ENCODE assay signal across 16 mouse cellular contexts in the genomic region with DNA sequence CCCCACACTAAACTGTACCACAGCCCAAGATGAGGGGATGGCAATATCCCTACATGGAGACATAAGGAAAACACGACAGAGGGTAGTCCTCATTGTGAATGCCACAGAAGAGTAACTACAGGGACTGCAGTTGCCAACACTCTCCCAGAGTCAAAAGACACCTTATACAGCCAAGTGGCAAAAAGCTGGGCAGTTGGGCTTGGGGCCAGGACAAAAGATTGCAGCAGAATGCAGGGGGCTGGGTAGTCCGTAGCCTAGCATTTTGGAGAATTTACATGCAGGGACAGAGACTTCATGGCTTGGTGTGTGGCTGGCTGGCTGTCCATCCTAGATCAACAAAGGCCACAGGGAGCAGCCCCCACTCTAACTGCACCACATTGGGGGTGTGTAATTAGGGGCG. TPM values are rescaled to one million over a fixed set of nuclear protein-coding genes. Genes with fewer than 3 reads are reported as not detected.
A peak's percentile ranks its signal among the peaks of the same experiment; 100 is the strongest.
DNase-seq lines count a peak whose midpoint lies in the region; ATAC-seq and TF ChIP-seq lines count a peak whose summit lies in the region.
"Had no signal": no experiment of that assay in that cellular context is flagged by ENCODE, and none has a peak within 500 bp of the region (broad histone marks: within the 10 kb centered on the region; RNA-seq: fewer than 3 reads in every experiment).

No protein-coding gene starts in this region.

- ATAC-seq in heart, postnatal 0 days (ENCODE audit: insufficient read depth, low read depth): peak; percentile 34; the same call in 1 of the 2 replicates

- TF ChIP-seq CTCF in heart, postnatal 0 days (IDR thresholded peaks at IDR 0.05; ENCODE audit: low read depth): no peak

- H3K27me3 ChIP-seq in heart, postnatal 0 days (ENCODE audit: control insufficient read depth, insufficient read depth, low read length): no peaks in the 10 kb centered on the region
- H3K27me3 ChIP-seq: hindbrain, embryonic 13.5 days had no signal

- H3K4me1 ChIP-seq in heart, postnatal 0 days (ENCODE audit: control insufficient read depth, insufficient read depth): peaks cover 7% of the 10 kb centered on the region; the same call in 1 of the 2 replicates

- no peak overlapping the region for H3K9ac ChIP-seq in heart, postnatal 0 days (replicated peaks; ENCODE audit: low read depth, low read length)
- H3K9ac ChIP-seq: heart, embryonic 13.5 days; hindbrain, embryonic 13.5 days had no signal

- intact Hi-C loops in heart, postnatal 25 days (cut with DNase I): loop anchor here (2.0 to 10.0 kb wide), 3 partner anchors 52 to 320 kb away; partner anchors contain the start of gene Pik3r5
- intact Hi-C loops in heart, postnatal 14 days (cut with DNase I): loop anchor here (2.0 to 5.0 kb wide), 2 partner anchors 52 to 60 kb away; partner anchors contain the start of gene Pik3r5
- intact Hi-C loops in left cerebral cortex, postnatal 4 days (cut with DNase I): loop anchor here (10.0 kb wide), 2 partner anchors 210 to 320 kb away; partner anchors contain the start of gene Myh10
- intact Hi-C loops in left cerebral cortex, postnatal 14 days (cut with DNase I): loop anchor here (10.0 kb wide), 1 partner anchor 320 kb away; no protein-coding TSS in a partner anchor

- TF ChIP-seq EP300 in heart, postnatal 0 days (IDR thresholded peaks at IDR 0.05; ENCODE audit: low read depth): no peak

- WGBS in heart, postnatal 0 days: 40% methylated on average over 3 of the region's 3 CpGs

- H3K27ac ChIP-seq in heart, postnatal 0 days (ENCODE audit: low read depth): peak overlapping the region; percentile 18; the same call in 1 of the 2 replicates
- H3K27ac ChIP-seq: embryonic facial prominence, embryonic 10.5 days; heart, embryonic 13.5 days; hindbrain, embryonic 13.5 days had no signal

- no peak overlapping the region for H3K4me2 ChIP-seq in heart, postnatal 0 days (ENCODE audit: low read depth, low read length)
- H3K4me2 ChIP-seq: heart, embryonic 13.5 days; hindbrain, embryonic 13.5 days had no signal

- no peaks in the 10 kb centered on the region for H3K9me3 ChIP-seq in heart, postnatal 0 days (replicated peaks; ENCODE audit: control insufficient read depth, low read length)
- H3K9me3 ChIP-seq: embryonic facial prominence, embryonic 10.5 days; hindbrain, embryonic 13.5 days had no signal

- DNase-seq in heart, adult 11 months: peak; percentile 87
- DNase-seq in heart, postnatal 25 days (ENCODE audit: low spot score): no peak
- no peak for DNase-seq in heart, postnatal 0 days (ENCODE audit: low spot score)
- DNase-seq in heart, postnatal 14 days: no peak
- DNase-seq in left cerebral cortex, postnatal 4 days: peak; percentile 44
- DNase-seq in left cerebral cortex, postnatal 14 days (ENCODE audit: low spot score in 2 of 2): no peak
- DNase-seq in adipocyte (ENCODE audit: low spot score): peak; percentile 9
- no peak for DNase-seq in kidney, adult 11 months
- DNase-seq: adrenal gland, adult 8-10 months; adrenal gland, postnatal 36 days; cerebellum, adult 9-10 months; heart, adult 18-20 months; kidney, adult 8-10 months had no signal

- H3K4me3 ChIP-seq in heart, postnatal 0 days (ENCODE audit: low read depth, low read length): no peak overlapping the region
- H3K4me3 ChIP-seq: embryonic facial prominence, embryonic 10.5 days; heart, embryonic 13.5 days; hindbrain, embryonic 13.5 days had no signal

- H3K36me3 ChIP-seq in heart, postnatal 0 days (replicated peaks; ENCODE audit: control insufficient read depth, insufficient read depth, low read length): no peaks in the 10 kb centered on the region
- H3K36me3 ChIP-seq: embryonic facial prominence, embryonic 10.5 days; heart, embryonic 13.5 days; hindbrain, embryonic 13.5 days had no signal

RNA-seq across cellular contexts. Expression of gene Pik3r6, which starts 18.4 kb away (rescaled TPM):
- total RNA-seq in heart, postnatal 25 days (2021): 1 to 10 TPM; 4.9 to 5.6 TPM
- total RNA-seq in heart, postnatal 0 days (2014; rRNA removed; ENCODE audit: low replicate concordance): 5.4 and 8.8 TPM in 2 replicates
- 4.7 and 5.0 TPM in 2 replicates for polyA plus RNA-seq in heart, postnatal 0 days (2015; fragmentation: Nextera tagmentation; extraction: Ambion mirVana)
- 1 to 10 TPM; 8.7 to 9.2 TPM for total RNA-seq in heart, postnatal 14 days (2021)
- 1 to 10 TPM; 1.9 to 2.6 TPM for total RNA-seq in left cerebral cortex, postnatal 4 days (2021)
- total RNA-seq in left cerebral cortex, postnatal 14 days (2021): 1 to 10 TPM; 3.8 to 4.1 TPM

RNA-seq across cellular contexts. Expression of gene Pik3r5, which starts 52.5 kb away (rescaled TPM):
- total RNA-seq in heart, postnatal 25 days (2021): 1 to 10 TPM in 1 of 2 experiments, under 1 TPM in 1; 0.70 to 1.1 TPM
- 1.5 and 2.0 TPM in 2 replicates for total RNA-seq in heart, postnatal 0 days (2014; rRNA removed; ENCODE audit: low replicate concordance)
- 0.82 and 0.84 TPM in 2 replicates for polyA plus RNA-seq in heart, postnatal 0 days (2015; fragmentation: Nextera tagmentation; extraction: Ambion mirVana)
- total RNA-seq in heart, postnatal 14 days (2021): 1 to 10 TPM; 1.0 to 1.8 TPM
- under 1 TPM; 0.56 to 0.97 TPM for total RNA-seq in left cerebral cortex, postnatal 4 days (2021)
- 1 to 10 TPM; 4.0 to 4.1 TPM for total RNA-seq in left cerebral cortex, postnatal 14 days (2021)

Comparison
In these comparisons a context has a peak if more than half of its experiments do, and no peak if none do; other contexts are left out.
1. DNase-seq: peak in heart, adult 11 months (single experiment), left cerebral cortex, postnatal 4 days (single experiment) and adipocyte (single experiment); none in heart, postnatal 25 days (single experiment), heart, postnatal 0 days (single experiment), heart, postnatal 14 days (0 of 2), left cerebral cortex, postnatal 14 days (0 of 2) and kidney, adult 11 months (single experiment).